Mouse (Mus musculus) CH12.LX (cell line): ENCODE data around the gene Padi6.

Experiments used
- CHD2 ChIP-seq: IDR thresholded peaks from 2 replicates; pipeline ENCODE4 v1.6.1; 2011; ENCODE audit warnings: low read length, improper control_type of control experiment
- CTCF ChIP-seq, 2 experiments: IDR thresholded peaks in 1 of 2; conservative IDR thresholded peaks in 1 of 2; 2 replicates each; pipeline ENCODE4 v1.5.1; 2011 to 2012; ENCODE audit warnings: low read depth in 2 of 2, low read length in 2 of 2, improper control_type of control experiment in 1 of 2, inconsistent platforms in 1 of 2, mild to moderate bottlenecking in 1 of 2, moderate library complexity in 1 of 2
- E2F4 ChIP-seq: IDR thresholded peaks from 2 replicates; pipeline ENCODE4 v1.6.1; 2011; ENCODE audit warnings: low read depth, low read length, improper control_type of control experiment; ENCODE audit not compliant: insufficient replicate concordance
- EP300 ChIP-seq: IDR thresholded peaks from 2 replicates; pipeline ENCODE4 v1.6.1; 2011; ENCODE audit warnings: low read length, improper control_type of control experiment
- ETS1 ChIP-seq: conservative IDR thresholded peaks from 2 replicates; pipeline ENCODE4 v1.6.1; 2012; ENCODE audit warnings: low read depth, mild to moderate bottlenecking, inconsistent platforms, low read length, improper control_type of control experiment, moderate library complexity
- JUND ChIP-seq: conservative IDR thresholded peaks from 2 replicates; pipeline ENCODE4 v1.6.1; 2011; ENCODE audit warnings: low read depth, low read length, improper control_type of control experiment
- MAFK ChIP-seq: IDR thresholded peaks from 2 replicates; pipeline ENCODE4 v1.6.1; 2011; ENCODE audit warnings: low read length, improper control_type of control experiment; ENCODE audit not compliant: insufficient replicate concordance
- MXI1 ChIP-seq: IDR thresholded peaks from 2 replicates; pipeline ENCODE4 v1.6.1; 2011; ENCODE audit warnings: mild to moderate bottlenecking, low read depth, low read length, improper control_type of control experiment
- POLR2A ChIP-seq: IDR thresholded peaks from 2 replicates; pipeline ENCODE4 v1.6.1; 2011; ENCODE audit warnings: low read depth, mild to moderate bottlenecking, improper control_type of control experiment, low read length
- RAD21 ChIP-seq: IDR thresholded peaks from 2 replicates; pipeline ENCODE4 v1.6.1; 2011; ENCODE audit warnings: low read depth, mild to moderate bottlenecking, low read length, improper control_type of control experiment, moderate library complexity
- TCF12 ChIP-seq: IDR thresholded peaks from 2 replicates; pipeline ENCODE4 v1.6.1; 2014; ENCODE audit warnings: low read depth, mild to moderate bottlenecking, inconsistent platforms, low read length, improper control_type of control experiment
- USF1 ChIP-seq: IDR thresholded peaks from 2 replicates; pipeline ENCODE4 v1.6.1; 2014; ENCODE audit warnings: low read depth, mild to moderate bottlenecking, inconsistent platforms, low read length, improper control_type of control experiment
- USF2 ChIP-seq: conservative IDR thresholded peaks from 2 replicates; pipeline ENCODE4 v1.6.1; 2011; ENCODE audit warnings: low read depth, low read length, improper control_type of control experiment
- ZC3H11A ChIP-seq: IDR thresholded peaks from 2 replicates; pipeline ENCODE4 v1.6.1; 2012; ENCODE audit warnings: low read depth, mild to moderate bottlenecking, inconsistent platforms, low read length, improper control_type of control experiment

- TF ChIP-seq POLR2A = no peak
- no peak for TF ChIP-seq TCF12
- TF ChIP-seq ZC3H11A = no peak
- no peak for TF ChIP-seq RAD21
- TF ChIP-seq CTCF (conservative IDR thresholded peaks at IDR 0.05 in 1 of 2, IDR thresholded peaks at IDR 0.05 in 1 of 2; ENCODE audit: low read depth in 2 of 2, low read length in 2 of 2) = no peak
- no peak for TF ChIP-seq JUND
- TF ChIP-seq E2F4 = no peak
- no peak for TF ChIP-seq ETS1
- TF ChIP-seq EP300 = no peak
- TF ChIP-seq USF1 = no peak
- TF ChIP-seq CHD2 = no peak
- no peak for TF ChIP-seq USF2
- no peak for TF ChIP-seq MAFK
- no peak for TF ChIP-seq MXI1
Observed at GRCm38 (mm10) chr4:140765936-140766335, 23.5 kb upstream of the Padi6 start.
